ENCODE assay signal across 8 mouse cellular contexts in the genomic region with DNA sequence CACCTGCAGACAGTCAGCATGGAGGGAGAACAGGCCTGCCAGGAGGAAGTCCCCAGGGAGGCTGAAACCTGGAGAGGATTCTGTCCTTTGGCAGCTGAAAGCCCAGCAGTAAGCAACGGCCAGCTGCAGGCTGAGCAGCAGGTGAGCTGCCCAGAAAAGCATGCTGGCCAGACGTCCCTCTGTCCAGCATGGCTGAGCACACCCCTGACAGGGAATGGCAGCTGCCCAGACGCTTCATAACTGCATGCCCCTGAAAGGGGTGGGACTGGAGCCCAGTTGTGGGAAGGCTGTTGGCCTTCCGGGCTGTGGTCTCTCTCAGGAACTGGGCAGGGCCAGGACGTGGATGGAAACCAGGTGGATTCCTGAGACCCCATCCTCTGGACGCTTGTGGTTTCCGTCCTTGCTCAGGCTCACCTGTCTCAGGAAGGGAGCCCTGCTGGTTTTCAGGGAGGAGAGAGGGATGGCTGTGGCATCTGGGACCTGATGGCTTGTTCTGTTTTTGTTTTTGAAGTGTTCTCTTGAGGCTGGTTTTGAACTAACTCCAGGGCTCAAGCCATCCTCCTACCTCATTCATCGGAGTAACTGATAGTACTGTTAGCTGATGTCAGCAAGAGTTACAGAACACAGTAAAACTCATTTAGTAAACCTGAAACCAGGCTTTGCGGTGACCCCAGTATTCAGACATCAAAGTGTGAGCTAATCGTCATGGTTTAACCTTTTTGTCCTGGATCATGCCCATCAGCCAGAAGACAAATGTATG. TPM values are rescaled to one million over a fixed set of nuclear protein-coding genes. Genes with fewer than 3 reads are reported as not detected.
DNase-seq lines count a peak whose midpoint lies in the region; ATAC-seq and TF ChIP-seq lines count a peak whose summit lies in the region.

Gene Tas1r1, minus strand, starts transcription at position 344 of the 760 bp plus-strand sequence.

- 0 out of 2 replicates have a peak, but pooled peaks have one; percentile 17 for ATAC-seq in hindbrain, embryonic 12.5 days (ENCODE audit: low FRiP score)
- peak; percentile 32; the same call in 1 of the 2 replicates for ATAC-seq in midbrain, embryonic 13.5 days

- no peaks in the 10 kb centered on the region for H3K27me3 ChIP-seq in hindbrain, embryonic 12.5 days
- H3K27me3 ChIP-seq in midbrain, embryonic 13.5 days = no peaks in the 10 kb centered on the region

- TF ChIP-seq CTCF in left cerebral cortex, adult 2 months (IDR thresholded peaks at IDR 0.05) = no peak
- no peak for TF ChIP-seq CTCF in bone marrow macrophage, adult 2 months (IDR thresholded peaks at IDR 0.05; ENCODE audit: low read depth, low read length)

- H3K9ac ChIP-seq in hindbrain, embryonic 12.5 days = peak within 1 kb of the TSS; percentile 92
- H3K9ac ChIP-seq in midbrain, embryonic 13.5 days (replicated peaks) = peak within 1 kb of the TSS; percentile 96

- DNase-seq in left cerebral cortex, adult 2 months (ENCODE audit: extremely low spot score in 1 of 2, low spot score in 2 of 2) = no peak
- no peak for DNase-seq in left cerebral cortex, adult 18-20 months (ENCODE audit: low spot score in 2 of 2)
- no peak for DNase-seq in frontal cortex, postnatal 10 days (ENCODE audit: low spot score in 2 of 2)
- DNase-seq in T-cell, adult 2 months (ENCODE audit: low spot score) = no peak
- DNase-seq in right cerebral cortex, adult 2 months (ENCODE audit: low spot score in 2 of 2) = no peak

- H3K4me1 ChIP-seq in bone marrow macrophage, adult 2 months (ENCODE audit: control insufficient read depth, insufficient read depth, low read length) = peaks cover 3% of the 10 kb centered on the region; the same call in 1 of the 2 replicates
- peaks cover 15% of the 10 kb centered on the region for H3K4me1 ChIP-seq in hindbrain, embryonic 12.5 days
- H3K4me1 ChIP-seq in midbrain, embryonic 13.5 days (replicated peaks) = peaks cover 19% of the 10 kb centered on the region

- H3K36me3 ChIP-seq in hindbrain, embryonic 12.5 days = peaks cover 25% of the 10 kb centered on the region
- peaks cover 25% of the 10 kb centered on the region for H3K36me3 ChIP-seq in midbrain, embryonic 13.5 days

- H3K9me3 ChIP-seq in hindbrain, embryonic 12.5 days (replicated peaks) = no peaks in the 10 kb centered on the region
- no peaks in the 10 kb centered on the region for H3K9me3 ChIP-seq in midbrain, embryonic 13.5 days

- 49% methylated on average over 10 of the region's 10 CpGs for WGBS in hindbrain, embryonic 12.5 days
- 51% methylated on average over 10 of the region's 10 CpGs for WGBS in midbrain, embryonic 13.5 days

- peak within 1 kb of the TSS; percentile 98 for H3K4me2 ChIP-seq in hindbrain, embryonic 12.5 days (replicated peaks)
- peak within 1 kb of the TSS; percentile 97 for H3K4me2 ChIP-seq in midbrain, embryonic 13.5 days (replicated peaks)

- TF ChIP-seq POLR2A in bone marrow macrophage, adult 2 months (IDR thresholded peaks at IDR 0.05; ENCODE audit: borderline replicate concordance, low read depth, low read length) = no peak

- intact Hi-C loops in left cerebral cortex, adult 2 months (cut with DNase I) = loop anchor here (2.0 kb wide), 1 partner anchor 58 kb away; no protein-coding TSS in a partner anchor

- H3K4me3 ChIP-seq in left cerebral cortex, adult 2 months = peak within 1 kb of the TSS; percentile 88
- H3K4me3 ChIP-seq in bone marrow macrophage, adult 2 months (ENCODE audit: insufficient read depth, low read length) = peak within 1 kb of the TSS; percentile 96
- H3K4me3 ChIP-seq in hindbrain, embryonic 12.5 days = peak within 1 kb of the TSS; percentile 96
- peak within 1 kb of the TSS; percentile 100 for H3K4me3 ChIP-seq in midbrain, embryonic 13.5 days (replicated peaks)

- peak within 1 kb of the TSS; percentile 71 for H3K27ac ChIP-seq in left cerebral cortex, adult 2 months
- no peak within 1 kb of the TSS for H3K27ac ChIP-seq in bone marrow macrophage, adult 2 months (ENCODE audit: insufficient read depth, low read depth, low read length)
- H3K27ac ChIP-seq in hindbrain, embryonic 12.5 days = peak within 1 kb of the TSS; percentile 44; the same call in 1 of the 2 replicates
- H3K27ac ChIP-seq in midbrain, embryonic 13.5 days = no peak within 1 kb of the TSS; the same call in 1 of the 2 replicates

RNA-seq across cellular contexts. Expression of gene Tas1r1, which starts in this region (rescaled TPM):
- total RNA-seq in left cerebral cortex, adult 2 months (2021) = under 1 TPM; 0.49 to 0.95 TPM
- under 1 TPM; 0.49 to 0.68 TPM for total RNA-seq in left cerebral cortex, adult 18-20 months (2021)
- not detected in 2 replicates for polyA plus RNA-seq in bone marrow macrophage, adult 2 months (2012; ENCODE audit: insufficient read depth, insufficient read length, missing spikeins)
- 1.0 and 1.2 TPM in 2 replicates for polyA plus RNA-seq in hindbrain, embryonic 12.5 days (2016; fragmentation: Nextera tagmentation; extraction: Ambion mirVana)
- 0.86 and 1.4 TPM in 2 replicates for polyA plus RNA-seq in midbrain, embryonic 13.5 days (2015; fragmentation: Nextera tagmentation; extraction: Ambion mirVana)

Comparison
In these comparisons a context has a peak if more than half of its experiments do, and no peak if none do; other contexts are left out.
1. H3K27ac ChIP-seq: peak in left cerebral cortex, adult 2 months (single experiment) and hindbrain, embryonic 12.5 days (single experiment); none in bone marrow macrophage, adult 2 months (single experiment) and midbrain, embryonic 13.5 days (single experiment).
2. Peak in every context shown above with its lines, with median percentiles within 50 percentile points of each other: H3K4me3 ChIP-seq.